Mouse (Mus musculus) myocyte (in vitro differentiated cells): ENCODE data around the gene Ptar1. TPM values are rescaled to one million over a fixed set of nuclear protein-coding genes. Genes with fewer than 3 reads are reported as not detected.

ENCODE experiments used
- H3K27me3 ChIP-seq: one replicate; pipeline ENCODE4 v1.6.1; 2011; ENCODE audit not compliant: control insufficient read depth, insufficient read depth, insufficient read length
- H3K36me3 ChIP-seq: one replicate; pipeline ENCODE4 v1.6.1; 2011; ENCODE audit not compliant: control insufficient read depth, insufficient read depth
- H3K4me2 ChIP-seq: one replicate; pipeline ENCODE4 v1.6.1; 2011; ENCODE audit warnings: low read depth, control low read depth
- H3K4me3 ChIP-seq: one replicate; pipeline ENCODE4 v1.5.1; 2011; ENCODE audit warnings: mild to moderate bottlenecking, control low read depth, moderate library complexity
- H3K79me2 ChIP-seq: one replicate; pipeline ENCODE4 v1.6.1; 2011; ENCODE audit not compliant: control insufficient read depth, insufficient read depth
- H3ac ChIP-seq: one replicate; pipeline ENCODE4 v1.6.1; 2011; ENCODE audit not compliant: control insufficient read depth, insufficient read length
- CEBPB ChIP-seq: IDR thresholded peaks from 2 replicates; pipeline ENCODE4 v1.6.1; 2011; ENCODE audit warnings: mild to moderate bottlenecking, moderate library complexity; ENCODE audit not compliant: poor library complexity, insufficient read depth, severe bottlenecking
- E2F4 ChIP-seq: IDR thresholded peaks from one replicate; pipeline ENCODE4 v1.6.1; 2011; ENCODE audit warnings: mild to moderate bottlenecking, control low read depth, moderate library complexity; ENCODE audit not compliant: insufficient read depth
- MAX ChIP-seq: IDR thresholded peaks from one replicate; pipeline ENCODE4 v1.6.1; 2011; ENCODE audit warnings: low read depth, mild to moderate bottlenecking, control low read depth
- MYOD1 ChIP-seq, 3 experiments: IDR thresholded peaks; one replicate each; pipeline ENCODE4 v1.6.1; 2011; ENCODE audit warnings: control low read depth in 2 of 3, low read depth in 2 of 3, mild to moderate bottlenecking in 2 of 3, moderate library complexity in 1 of 3; ENCODE audit not compliant: insufficient read length in 2 of 3, control insufficient read depth in 1 of 3
- MYOG ChIP-seq, 3 experiments: IDR thresholded peaks; one replicate each; pipeline ENCODE4 v1.6.1; 2011; ENCODE audit warnings: control low read depth in 2 of 3, low read depth in 2 of 3, mild to moderate bottlenecking in 2 of 3; ENCODE audit not compliant: insufficient read length in 2 of 3, control insufficient read depth in 1 of 3, insufficient read depth in 1 of 3
- POLR2A ChIP-seq: IDR thresholded peaks from one replicate; pipeline ENCODE4 v1.6.1; 2011; ENCODE audit warnings: low read depth, mild to moderate bottlenecking, control low read depth, moderate library complexity; ENCODE audit not compliant: insufficient read length
- POLR2AphosphoS2 ChIP-seq: IDR thresholded peaks from one replicate; pipeline ENCODE4 v1.6.1; 2011; ENCODE audit warnings: low read depth, control low read depth; ENCODE audit not compliant: insufficient read length
- REST ChIP-seq: IDR thresholded peaks from one replicate; pipeline ENCODE4 v1.6.1; 2011; ENCODE audit warnings: mild to moderate bottlenecking, control low read depth, moderate library complexity; ENCODE audit not compliant: insufficient read depth, insufficient read length
- SRF ChIP-seq: IDR thresholded peaks from one replicate; pipeline ENCODE4 v1.6.1; 2011; ENCODE audit warnings: low read depth; ENCODE audit not compliant: control insufficient read depth, insufficient read length
- TCF12 ChIP-seq: IDR thresholded peaks from one replicate; pipeline ENCODE4 v1.6.1; 2011; ENCODE audit warnings: mild to moderate bottlenecking, control low read depth; ENCODE audit not compliant: poor library complexity, insufficient read depth, severe bottlenecking
- TCF3 ChIP-seq: IDR thresholded peaks from one replicate; pipeline ENCODE4 v1.6.1; 2011; ENCODE audit warnings: low read depth, control low read depth; ENCODE audit not compliant: insufficient read length
- USF1 ChIP-seq: IDR thresholded peaks from one replicate; pipeline ENCODE4 v1.6.1; 2011; ENCODE audit warnings: low read depth, mild to moderate bottlenecking, control low read depth, moderate library complexity
- polyA plus RNA-seq: library from polyadenylated mRNA; unstranded; fragments of >200 nt; fragmentation: generic; extraction: Trizol; gene quantifications from one replicate; pipeline ENCODE4 v1.2.1, GENCODE M21; 2012; ENCODE audit warnings: missing spikeins

Gene Ptar1
- polyA plus RNA-seq, 1 experiment = 1.4 TPM

- TF ChIP-seq SRF (no peak), POLR2A (no peak), POLR2AphosphoS2 (no peak), E2F4 (no peak), MYOG (IDR thresholded peaks at IDR 0.05; ENCODE audit: control insufficient read depth in 1 of 3, insufficient read depth in 1 of 3, insufficient read length in 2 of 3, low read depth in 2 of 3) (no peak)
- Histone ChIP-seq H3ac (no peak overlapping the region), H3K4me2 (no peak overlapping the region), H3K27me3 (peaks cover 4% of the 10 kb centered on the region), H3K79me2 (no peaks in the 10 kb centered on the region), H3K36me3 (no peaks in the 10 kb centered on the region), H3K4me3 (no peak overlapping the region)
Observed at GRCm38 (mm10) chr19:23657261-23657932, 29.8 kb upstream of the Ptar1 start.

GRCm38 (mm10) chr19:23658350-23658749 lies 28.9 kb upstream of the Ptar1 start:
- Histone ChIP-seq H3K4me3 (no peak overlapping the region), H3K79me2 (no peaks in the 10 kb centered on the region), H3K36me3 (no peaks in the 10 kb centered on the region), H3ac (no peak overlapping the region), H3K27me3 (no peaks in the 10 kb centered on the region), H3K4me2 (no peak overlapping the region)
- no peak for TF ChIP-seq MAX
- TF ChIP-seq REST = no peak
- no peak for TF ChIP-seq TCF12
- no peak for TF ChIP-seq USF1
- TF ChIP-seq E2F4 = no peak
- no peak for TF ChIP-seq POLR2A
- TF ChIP-seq TCF3 = no peak
- TF ChIP-seq SRF = no peak
- no peak for TF ChIP-seq CEBPB
- no peak for TF ChIP-seq POLR2AphosphoS2
- TF ChIP-seq MYOD1 (IDR thresholded peaks at IDR 0.05; ENCODE audit: control insufficient read depth in 1 of 3, insufficient read length in 2 of 3, low read depth in 2 of 3) = no peak

GRCm38 (mm10) chr19:23664083-23664482 lies 23.1 kb upstream of the Ptar1 start:
- H3K4me3 ChIP-seq = no peak overlapping the region
- no peaks in the 10 kb centered on the region for H3K79me2 ChIP-seq
- no peaks in the 10 kb centered on the region for H3K27me3 ChIP-seq
- no peak overlapping the region for H3K4me2 ChIP-seq
- no peak for TF ChIP-seq TCF3
- TF ChIP-seq E2F4 = no peak
- no peak for TF ChIP-seq MYOG (IDR thresholded peaks at IDR 0.05; ENCODE audit: control insufficient read depth in 1 of 3, insufficient read depth in 1 of 3, insufficient read length in 2 of 3, low read depth in 2 of 3)
- TF ChIP-seq POLR2A = no peak
- TF ChIP-seq REST = no peak
- TF ChIP-seq CEBPB = no peak
- TF ChIP-seq MYOD1 (IDR thresholded peaks at IDR 0.05; ENCODE audit: control insufficient read depth in 1 of 3, insufficient read length in 2 of 3, low read depth in 2 of 3) = no peak
- no peak for TF ChIP-seq SRF
- TF ChIP-seq POLR2AphosphoS2 = no peak
- no peak for TF ChIP-seq TCF12
- TF ChIP-seq MAX = no peak
- no peak for TF ChIP-seq USF1
- H3ac ChIP-seq = no peak overlapping the region
- H3K36me3 ChIP-seq = no peaks in the 10 kb centered on the region

- TF ChIP-seq POLR2A (no peak), E2F4 (no peak), MYOG (IDR thresholded peaks at IDR 0.05; ENCODE audit: control insufficient read depth in 1 of 3, insufficient read depth in 1 of 3, insufficient read length in 2 of 3, low read depth in 2 of 3) (no peak), USF1 (no peak), POLR2AphosphoS2 (no peak), REST (no peak), SRF (no peak), MYOD1 (IDR thresholded peaks at IDR 0.05; ENCODE audit: control insufficient read depth in 1 of 3, insufficient read length in 2 of 3, low read depth in 2 of 3) (no peak), TCF3 (no peak), MAX (no peak), CEBPB (no peak), TCF12 (no peak)
- H3K4me2 ChIP-seq = no peak overlapping the region
- H3ac ChIP-seq = no peak overlapping the region
- no peaks in the 10 kb centered on the region for H3K36me3 ChIP-seq
- H3K4me3 ChIP-seq = no peak overlapping the region
- no peaks in the 10 kb centered on the region for H3K79me2 ChIP-seq
- H3K27me3 ChIP-seq = no peaks in the 10 kb centered on the region
Observed at GRCm38 (mm10) chr19:23668142-23668655, 19.0 kb upstream of the Ptar1 start.
